Mouse (Mus musculus) lung, postnatal 4 days (tissue): ENCODE data around the gene Mrrf.

Experiments
- DNase-seq, 2 experiments: peaks; one replicate each; pipeline ENCODE4 v3.0.0; 2021

The Mrrf gene

GRCm38 (mm10) chr2:36136300-36136941 lies at the start of gene Mrrf, which contains the start of gene Rbm18:
Mrrf (plus strand) TSS chr2:36136389.
Rbm18 (minus strand) TSS chr2:36136773.
- peak; percentile 94 to 95 for DNase-seq

DNA sequence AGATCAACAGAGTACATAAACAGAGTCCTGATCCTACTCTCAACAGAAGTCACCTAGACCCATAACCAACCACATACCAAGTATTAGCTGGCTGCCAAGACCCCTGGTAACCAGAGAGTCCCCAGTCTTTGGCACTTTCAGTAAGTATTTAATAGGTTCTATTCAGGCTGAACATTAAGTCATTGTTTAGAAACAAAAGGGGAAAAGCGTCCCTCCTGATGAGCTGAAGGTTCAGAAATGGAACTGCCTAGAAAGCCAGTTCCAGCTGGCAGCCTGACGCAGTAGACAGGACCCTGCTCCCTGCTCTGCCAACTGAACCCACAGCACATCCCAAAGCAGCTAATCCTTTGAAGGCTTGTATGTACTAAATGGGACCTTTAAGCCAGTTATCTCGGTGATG lies 47.0 kb upstream of the Mrrf start:
- DNase-seq, result no peak

GRCm38 (mm10) chr2:36090853-36091741 lies 45.1 kb upstream of the Mrrf start:
- peak; percentile 53 to 61 for DNase-seq

- no peak for DNase-seq
These were observed 43.4 kb upstream of the Mrrf start for GRCm38 (mm10) chr2:36092748-36093147.

DNA sequence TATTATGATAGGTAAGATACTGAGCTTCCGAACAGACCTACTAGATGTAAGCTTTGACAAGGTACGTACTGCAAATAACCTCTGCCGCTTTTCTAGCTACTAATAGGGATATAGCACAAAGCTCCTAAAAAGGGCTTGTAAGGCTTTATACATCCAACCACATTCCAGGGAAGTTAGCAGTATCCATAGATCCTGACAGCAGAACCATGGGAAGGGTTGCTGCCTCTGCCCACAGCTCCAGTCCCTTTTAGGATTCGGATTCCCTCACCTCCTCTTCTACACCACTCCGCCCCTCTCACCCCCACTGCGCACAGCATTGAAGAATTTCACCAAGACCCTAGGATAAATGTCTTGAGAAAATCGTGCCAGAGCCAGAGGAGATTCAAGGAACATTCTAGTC lies 42.9 kb upstream of the Mrrf start:
- no peak for DNase-seq

DNA sequence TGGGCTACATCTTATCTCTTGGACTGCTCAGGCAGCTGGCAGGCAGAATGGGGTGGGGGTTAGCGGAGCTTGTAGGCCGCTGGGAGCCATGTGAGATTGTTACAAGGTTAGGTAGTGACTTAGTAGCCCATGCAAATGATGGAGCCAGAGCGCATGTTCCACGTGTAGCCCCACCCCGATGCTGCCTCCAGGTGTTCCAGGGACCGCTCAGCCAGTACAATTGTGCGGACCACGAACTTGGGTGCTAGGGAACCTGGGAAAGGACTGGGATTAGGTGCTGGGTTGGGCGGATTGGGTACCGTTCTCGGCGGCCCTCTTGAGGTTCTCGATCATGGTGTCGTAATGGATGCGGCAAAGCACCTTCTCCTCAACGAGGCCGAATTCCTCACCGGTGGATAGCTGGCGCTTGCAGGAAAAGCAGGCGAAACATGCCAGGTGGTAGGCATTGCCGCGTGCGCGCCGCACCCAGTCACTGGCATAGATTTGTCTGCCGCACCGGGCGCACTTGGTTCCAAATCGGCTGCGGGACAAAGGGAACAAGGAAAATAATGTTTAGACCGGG lies 42.2 kb upstream of the Mrrf start:
- no peak for DNase-seq

- no peak for DNase-seq
These were observed 38.9 kb upstream of the Mrrf start for GRCm38 (mm10) chr2:36097129-36097815.

GRCm38 (mm10) chr2:36098021-36098420 lies 38.2 kb upstream of the Mrrf start:
- DNase-seq, result no peak

DNA sequence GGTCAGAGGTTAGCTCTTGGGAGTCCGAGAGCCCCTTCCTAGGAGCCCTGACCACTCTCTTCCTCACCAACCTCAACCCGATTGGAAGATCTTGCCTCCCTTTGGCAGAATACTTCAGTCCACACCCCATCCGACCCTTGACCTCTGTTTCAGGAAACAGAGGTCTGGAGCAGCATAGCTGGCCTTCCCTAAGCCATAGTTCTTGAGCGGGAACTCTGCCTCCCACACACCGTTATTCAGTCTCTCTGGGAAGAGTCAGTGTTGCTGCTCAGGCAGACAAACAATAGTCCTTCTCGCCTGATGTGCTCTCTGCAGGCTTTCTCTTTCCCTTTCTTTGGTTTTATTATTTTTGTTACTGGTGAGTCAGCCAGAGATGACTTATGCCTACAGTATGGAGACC lies 36.5 kb upstream of the Mrrf start:
- no peak for DNase-seq

- DNase-seq, result no peak
These were observed 34.2 kb upstream of the Mrrf start for GRCm38 (mm10) chr2:36101866-36102558.

DNA sequence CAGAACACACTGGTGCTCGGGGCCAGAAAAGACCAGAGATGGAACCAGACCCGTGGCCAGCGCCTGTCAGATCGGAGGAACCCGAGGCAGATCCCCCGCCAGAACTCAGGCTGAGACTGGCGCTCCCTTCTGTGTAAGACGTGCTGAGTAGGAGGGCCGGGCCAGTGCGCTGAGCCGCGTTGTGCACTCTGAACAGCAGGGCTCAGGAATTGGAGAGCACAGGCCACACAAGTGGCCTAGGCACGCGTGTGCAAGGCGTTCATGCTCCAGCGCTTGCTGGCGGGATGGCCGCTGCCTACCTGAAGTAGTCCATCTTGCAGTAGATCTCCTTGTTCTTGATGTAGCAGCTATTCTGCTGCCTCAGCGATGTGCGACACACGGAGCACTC lies 33.6 kb upstream of the Mrrf start:
- DNase-seq, result peak; percentile 32 to 39

GRCm38 (mm10) chr2:36103069-36103554 lies 33.1 kb upstream of the Mrrf start:
- DNase-seq, result no peak

DNA sequence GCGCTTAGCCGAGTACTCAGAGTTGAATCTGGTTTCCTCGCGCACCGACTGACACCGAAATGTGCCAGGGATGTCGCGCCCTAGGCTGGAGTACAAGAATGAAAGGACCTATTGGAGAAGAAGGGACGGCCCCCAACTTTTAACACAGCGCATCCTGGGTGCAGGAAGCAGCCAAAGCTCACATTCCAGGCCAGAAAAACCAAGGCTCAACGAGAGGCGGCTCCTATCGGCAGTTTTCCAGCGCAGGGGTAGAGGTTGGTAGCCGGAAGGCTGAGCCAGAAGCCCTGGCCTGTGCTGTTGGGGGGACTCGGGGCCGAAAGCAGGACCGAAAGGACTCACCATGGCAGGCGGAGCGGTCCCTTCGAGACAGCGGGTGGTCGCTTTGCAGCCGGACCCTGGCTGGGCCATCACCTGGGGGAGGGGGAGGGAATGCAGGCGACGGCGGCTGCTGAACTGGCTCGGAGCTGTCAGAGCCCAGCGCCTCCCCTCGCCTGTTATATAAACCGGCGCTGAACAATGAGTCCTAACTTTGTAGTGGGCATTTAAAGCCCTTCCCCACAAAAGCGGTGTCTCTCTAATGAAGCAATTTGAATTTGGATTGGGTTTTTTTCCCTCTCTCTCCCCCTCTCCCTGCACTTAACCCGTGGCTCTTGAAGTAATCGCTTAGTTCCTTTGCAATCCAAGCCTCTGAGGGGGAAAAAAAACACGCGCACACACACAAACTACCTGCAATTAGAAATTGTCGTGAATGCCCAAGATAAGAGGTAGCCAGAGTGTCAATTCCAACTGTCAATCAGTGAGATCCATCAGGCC lies 32.4 kb upstream of the Mrrf start:
- DNase-seq, result peak; percentile 24 to 32

DNA sequence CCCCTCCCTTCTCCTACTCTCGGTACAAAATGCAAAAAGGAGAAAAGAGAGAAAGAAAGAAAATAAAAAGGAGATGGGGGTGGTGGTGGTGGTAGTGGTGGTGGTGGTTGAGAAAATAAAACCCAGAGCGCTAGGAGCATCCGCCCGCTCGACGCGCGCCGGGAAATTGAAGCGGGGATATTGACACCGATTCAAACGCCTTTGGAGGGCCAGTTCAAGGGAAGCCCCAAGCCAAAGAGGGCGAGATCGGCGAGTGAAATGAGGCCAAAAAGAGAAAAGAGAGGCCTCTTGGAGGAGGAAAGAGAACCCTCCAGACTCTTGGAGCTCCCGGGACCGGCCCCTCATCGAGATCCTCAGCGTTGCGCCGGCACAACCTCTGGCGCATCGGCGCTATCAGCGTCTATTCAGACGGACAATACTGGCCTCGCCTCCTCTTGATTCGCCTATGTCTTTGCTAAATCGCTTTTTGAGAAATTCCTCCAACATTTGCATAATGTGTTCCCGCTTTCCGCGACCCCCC lies 31.7 kb upstream of the Mrrf start:
- no peak for DNase-seq

GRCm38 (mm10) chr2:36104956-36105741 lies 31.0 kb upstream of the Mrrf start, which contains the start of gene Lhx6:
Lhx6 (minus strand) TSS chr2:36105408.
- peak; percentile 25 to 48 for DNase-seq

GRCm38 (mm10) chr2:36108615-36109014 lies 27.6 kb upstream of the Mrrf start:
- no peak for DNase-seq

GRCm38 (mm10) chr2:36112632-36113031 lies 23.6 kb upstream of the Mrrf start:
- no peak for DNase-seq

GRCm38 (mm10) chr2:36126795-36127429 lies 9.3 kb upstream of the Mrrf start:
- no peak for DNase-seq

DNA sequence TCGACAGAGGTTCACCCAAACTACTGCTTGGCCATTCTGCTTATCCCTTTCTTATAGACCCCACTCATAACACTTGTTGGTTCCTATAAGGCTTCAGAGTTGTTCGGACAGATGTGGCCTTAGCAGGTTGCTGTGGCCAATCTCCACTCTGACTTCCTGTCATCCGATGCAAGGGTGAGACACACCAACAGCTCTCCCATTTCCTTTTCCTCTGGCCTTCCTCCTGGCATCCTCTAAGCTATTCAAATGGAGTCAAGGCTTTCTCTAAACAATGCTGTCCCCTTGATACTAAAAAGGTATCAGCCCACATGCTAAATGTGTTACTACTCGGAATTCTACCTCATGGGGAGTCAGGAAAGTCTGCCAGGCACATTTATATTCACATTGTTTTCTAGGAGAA lies 8.2 kb upstream of the Mrrf start:
- DNase-seq, result no peak

- DNase-seq, result no peak
These were observed 7.1 kb upstream of the Mrrf start for GRCm38 (mm10) chr2:36129051-36129450.
